Mouse (Mus musculus) intestine, postnatal 0 days (tissue): ENCODE measurements around the gene Ceacam10. TPM values are rescaled to one million over a fixed set of nuclear protein-coding genes. Genes with fewer than 3 reads are reported as not detected.
"Not testable (repeated sequence)": the region's sequence is repeated elsewhere in the genome, so short reads cannot be mapped to it uniquely, and the experiment has no call there.

ENCODE experiments used
- ATAC-seq: fragments of 200-750 bp; cut with Nextera tagmentation; 2 replicates; pipeline ENCODE4 v1.8.0; 2017; ENCODE audit warnings: mild to moderate bottlenecking, moderate TSS enrichment, moderate library complexity
- H3K27ac ChIP-seq: fragments of 300-500 bp; sonication (generic); 2 replicates; pipeline ENCODE4 v1.5.1; 2014; ENCODE audit warnings: mild to moderate bottlenecking, low read depth, low read length, moderate library complexity
- H3K27me3 ChIP-seq: fragments of 300-500 bp; sonication (generic); replicated peaks from 2 replicates; pipeline ENCODE4 v1.6.1; 2014; ENCODE audit warnings: low read length, mixed read lengths; ENCODE audit not compliant: control insufficient read depth, insufficient read depth
- H3K36me3 ChIP-seq: fragments of 300-500 bp; sonication (generic); 2 replicates; pipeline ENCODE4 v1.6.1; 2014; ENCODE audit warnings: mild to moderate bottlenecking, moderate library complexity; ENCODE audit not compliant: control insufficient read depth, insufficient read depth
- H3K4me1 ChIP-seq: fragments of 300-500 bp; sonication (generic); replicated peaks from 2 replicates; pipeline ENCODE4 v1.6.1; 2014; ENCODE audit warnings: antibody characterized with exemption, low read length, mixed read lengths; ENCODE audit not compliant: control insufficient read depth, insufficient read depth
- H3K4me2 ChIP-seq: fragments of 300-500 bp; sonication (generic); replicated peaks from 2 replicates; pipeline ENCODE4 v1.6.1; 2014; ENCODE audit warnings: low read depth, mild to moderate bottlenecking, moderate library complexity
- H3K4me3 ChIP-seq: fragments of 300-500 bp; sonication (generic); 2 replicates; pipeline ENCODE4 v1.5.1; 2014; ENCODE audit warnings: low read depth, low read length
- H3K9ac ChIP-seq: fragments of 300-500 bp; sonication (generic); 2 replicates; pipeline ENCODE4 v1.6.1; 2014; ENCODE audit warnings: mild to moderate bottlenecking, low read depth, low read length
- H3K9me3 ChIP-seq: fragments of 300-500 bp; sonication (generic); 2 replicates; pipeline ENCODE4 v1.6.1; 2016; ENCODE audit warnings: mixed run types; ENCODE audit not compliant: control insufficient read depth
- CTCF ChIP-seq: sonication (generic); IDR thresholded peaks from 2 replicates; pipeline ENCODE4 v1.5.1; 2016; ENCODE audit warnings: low read depth, mild to moderate bottlenecking, control low read depth, antibody characterized with exemption, moderate library complexity
- WGBS: fragments of 180-500 bp; shearing (Covaris S2); extraction: QIAGEN DNeasy Blood & Tissue Kit; methylation state at CpG from one replicate; pipeline ENCODE4 v1.1.7; 2014; 5-methylcytosine and 5-hydroxymethylcytosine counted together
- polyA plus RNA-seq: library from polyadenylated mRNA; unstranded; fragments of >200 nt; fragmentation: Nextera tagmentation; extraction: Ambion mirVana; gene quantifications from 2 replicates; pipeline ENCODE4 v1.2.1, GENCODE M21; 2015

Gene Ceacam10
- 0.29 and 0.37 TPM in 2 replicates for polyA plus RNA-seq

- H3K27ac ChIP-seq, H3K36me3 ChIP-seq, H3K4me3 ChIP-seq, H3K27me3 ChIP-seq, H3K9ac ChIP-seq, H3K9me3 ChIP-seq, H3K4me1 ChIP-seq, H3K4me2 ChIP-seq, ATAC-seq: not testable (repeated sequence)
- 35% methylated on average over 4 of the region's 4 CpGs for WGBS
Measured at GRCm38 (mm10) chr7:24776918-24777317, at the start of gene Ceacam10. Gene Ceacam10, plus strand, starts transcription at chr7:24777206.

DNA sequence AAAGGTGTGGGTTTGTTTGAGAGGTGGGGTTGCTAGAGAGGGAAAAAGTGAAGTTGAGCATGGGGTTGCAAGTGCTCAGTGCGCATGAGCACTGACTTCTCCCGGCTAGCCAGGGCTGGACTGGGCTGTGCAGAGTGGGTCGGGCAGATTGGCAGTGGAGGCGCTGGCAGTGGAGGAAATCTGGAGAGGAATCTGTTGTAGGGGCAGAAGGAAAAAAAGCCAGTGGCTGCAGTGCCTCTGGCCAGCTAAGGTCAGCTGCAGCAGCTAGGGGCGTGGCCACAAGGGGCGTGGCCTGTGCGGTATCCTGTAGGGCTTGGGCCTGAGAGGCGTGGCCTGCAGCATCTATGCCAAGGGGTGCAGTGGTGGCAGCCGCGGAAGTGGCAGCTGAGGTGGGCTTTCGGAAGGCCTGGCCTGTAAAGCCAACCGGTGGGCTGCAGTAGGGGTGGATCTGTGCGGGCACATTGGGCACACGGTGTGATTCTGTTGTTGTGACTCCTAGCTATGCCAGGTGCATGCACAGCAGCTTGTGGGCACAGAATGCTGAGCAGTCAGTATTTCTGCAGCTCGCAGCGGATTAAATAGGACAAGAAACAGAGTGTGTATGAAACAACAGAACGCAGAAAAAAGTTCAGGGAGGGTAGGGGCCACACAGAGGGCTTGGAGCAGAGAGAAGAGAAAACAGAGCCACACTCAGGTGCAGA is 40.9 kb upstream of the Ceacam10 start:
- no peaks in the 10 kb centered on the region for H3K9me3 ChIP-seq
- no peak overlapping the region for H3K4me3 ChIP-seq
- no peaks in the 10 kb centered on the region for H3K36me3 ChIP-seq
- H3K4me2 ChIP-seq: no peak overlapping the region
- no peaks in the 10 kb centered on the region for H3K4me1 ChIP-seq
- no peak overlapping the region for H3K27ac ChIP-seq
- 21% methylated on average over 17 of the region's 17 CpGs for WGBS
- H3K27me3 ChIP-seq: no peaks in the 10 kb centered on the region
- H3K9ac ChIP-seq: no peak overlapping the region
- TF ChIP-seq CTCF: no peak
- ATAC-seq: no peak

DNA sequence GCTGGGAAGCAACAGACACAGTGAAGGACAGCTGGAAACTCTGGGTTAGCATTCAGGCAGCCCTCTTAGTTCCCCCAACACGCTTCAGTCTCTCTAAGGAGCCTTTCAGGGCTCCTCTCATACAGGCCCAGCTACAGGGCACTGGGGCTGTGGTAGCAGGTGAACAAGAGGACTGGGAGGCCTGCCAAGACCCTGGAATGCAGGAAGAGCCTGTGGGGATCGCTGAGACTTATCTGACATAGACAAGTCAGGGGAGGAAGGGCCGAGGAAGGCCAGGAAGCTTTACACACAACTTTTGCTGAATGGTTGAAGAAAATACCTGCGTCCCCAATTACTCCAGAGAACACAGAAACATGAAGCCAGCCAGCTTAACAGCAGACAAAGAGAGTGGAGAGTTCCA is 26.3 kb upstream of the Ceacam10 start:
- no peak for TF ChIP-seq CTCF
- WGBS: 41% methylated on average over 4 of the region's 4 CpGs
- no peak for ATAC-seq

GRCm38 (mm10) chr7:24751610-24752009 is 25.4 kb upstream of the Ceacam10 start:
- Histone ChIP-seq H3K9me3 (no peaks in the 10 kb centered on the region), H3K9ac (no peak overlapping the region), H3K4me2 (no peak overlapping the region), H3K27ac (no peak overlapping the region), H3K36me3 (no peaks in the 10 kb centered on the region), H3K4me3 (no peak overlapping the region), H3K4me1 (no peaks in the 10 kb centered on the region), H3K27me3 (no peaks in the 10 kb centered on the region)
- ATAC-seq: no peak
- 81% methylated on average over 2 of the region's 2 CpGs for WGBS
- no peak for TF ChIP-seq CTCF

More for the DNA sequence above, 26.3 kb upstream of the Ceacam10 start:
- Histone ChIP-seq H3K4me2 (no peak overlapping the region), H3K4me3 (no peak overlapping the region), H3K9ac (no peak overlapping the region), H3K9me3 (no peaks in the 10 kb centered on the region), H3K4me1 (no peaks in the 10 kb centered on the region), H3K27me3 (no peaks in the 10 kb centered on the region), H3K36me3 (no peaks in the 10 kb centered on the region), H3K27ac (no peak overlapping the region)

DNA sequence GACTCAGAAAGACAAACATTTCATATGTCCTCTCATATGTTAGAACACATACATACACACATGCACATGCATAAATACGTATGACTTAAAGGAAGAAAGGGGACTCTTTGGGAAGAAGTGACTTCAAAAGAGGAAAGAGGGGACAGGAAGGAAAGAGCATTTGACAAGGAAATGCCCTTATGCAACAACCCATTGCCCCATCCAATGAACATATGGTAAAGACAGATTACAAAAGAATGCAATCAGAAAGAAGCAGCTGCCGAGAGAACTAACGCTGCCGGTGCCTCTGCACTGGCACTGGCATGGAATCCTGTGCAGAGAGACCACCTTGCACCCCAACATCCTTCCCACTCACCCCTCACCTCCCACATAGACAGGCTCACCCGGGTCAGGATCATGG is 23.5 kb upstream of the Ceacam10 start:
- no peak overlapping the region for H3K4me3 ChIP-seq
- ATAC-seq: no peak
- TF ChIP-seq CTCF: no peak
- H3K27ac ChIP-seq: no peak overlapping the region
- no peak overlapping the region for H3K4me2 ChIP-seq
- H3K27me3 ChIP-seq: no peaks in the 10 kb centered on the region
- 63% methylated on average over 5 of the region's 5 CpGs for WGBS
- no peaks in the 10 kb centered on the region for H3K4me1 ChIP-seq
- H3K9ac ChIP-seq: no peak overlapping the region
- H3K36me3 ChIP-seq: no peaks in the 10 kb centered on the region
- no peaks in the 10 kb centered on the region for H3K9me3 ChIP-seq

GRCm38 (mm10) chr7:24758520-24758919 is 18.5 kb upstream of the Ceacam10 start:
- Histone ChIP-seq H3K4me2 (no peak overlapping the region), H3K36me3 (no peaks in the 10 kb centered on the region), H3K9ac (no peak overlapping the region), H3K27ac (no peak overlapping the region), H3K4me1 (no peaks in the 10 kb centered on the region), H3K9me3 (no peaks in the 10 kb centered on the region), H3K27me3 (no peaks in the 10 kb centered on the region), H3K4me3 (no peak overlapping the region)
- ATAC-seq: no peak
- WGBS: 79% methylated on average over 1 of the region's 1 CpGs
- no peak for TF ChIP-seq CTCF
